Mouse (Mus musculus): Measurements from ENCODE around the gene Tcerg1l. TPM values are rescaled to one million over a fixed set of nuclear protein-coding genes. Genes with fewer than 3 reads are reported as not detected.

The Tcerg1l gene
- not detected for total RNA-seq (2018; cell fraction: chromatin; rRNA removed)
- total RNA-seq (2018; cell fraction: cytosol; rRNA removed), result not detected
- total RNA-seq (2018; cell fraction: nucleus; rRNA removed), result not detected
- polyA plus RNA-seq (2018), result not detected in 3 replicates

GRCm38 (mm10) chr7:138397485-138398181 lies at the start of gene Tcerg1l:
TSS of gene Tcerg1l (minus strand) at chr7:138397730.
- H3K4me3 ChIP-seq (ENCODE audit: inconsistent target), result no peak within 1 kb of the TSS
- no peak within 1 kb of the TSS for H3K27ac ChIP-seq
- no peaks in the 10 kb centered on the region for H3K36me3 ChIP-seq (ENCODE audit: inconsistent target)
- WGBS (ENCODE audit: missing documents), result 5% methylated on average over 74 of the region's 76 CpGs
- H3K79me2 ChIP-seq (ENCODE audit: inconsistent target), result no peaks in the 10 kb centered on the region

GRCm38 (mm10) chr7:138442096-138442495 lies 44.6 kb upstream of the Tcerg1l start:
- H3K79me2 ChIP-seq (ENCODE audit: inconsistent target), result no peaks in the 10 kb centered on the region
- H3K36me3 ChIP-seq (ENCODE audit: inconsistent target), result no peaks in the 10 kb centered on the region
- no peak overlapping the region for H3K27ac ChIP-seq
- 66% methylated on average over 3 of the region's 4 CpGs for WGBS (ENCODE audit: missing documents)
- no peak overlapping the region for H3K4me3 ChIP-seq (ENCODE audit: inconsistent target)

GRCm38 (mm10) chr7:138432541-138432940 lies 35.0 kb upstream of the Tcerg1l start:
- Histone ChIP-seq H3K36me3 (ENCODE audit: inconsistent target) (no peaks in the 10 kb centered on the region), H3K4me3 (ENCODE audit: inconsistent target) (no peak overlapping the region), H3K27ac (no peak overlapping the region), H3K79me2 (ENCODE audit: inconsistent target) (no peaks in the 10 kb centered on the region)
- 67% methylated on average over 4 of the region's 4 CpGs for WGBS (ENCODE audit: missing documents)

GRCm38 (mm10) chr7:138431456-138431855 lies 33.9 kb upstream of the Tcerg1l start:
- no peaks in the 10 kb centered on the region for H3K79me2 ChIP-seq (ENCODE audit: inconsistent target)
- no peak overlapping the region for H3K27ac ChIP-seq
- H3K4me3 ChIP-seq (ENCODE audit: inconsistent target), result no peak overlapping the region
- no peaks in the 10 kb centered on the region for H3K36me3 ChIP-seq (ENCODE audit: inconsistent target)

- Histone ChIP-seq H3K36me3 (ENCODE audit: inconsistent target) (no peaks in the 10 kb centered on the region), H3K27ac (no peak overlapping the region), H3K79me2 (ENCODE audit: inconsistent target) (no peaks in the 10 kb centered on the region), H3K4me3 (ENCODE audit: inconsistent target) (no peak overlapping the region)
- WGBS (ENCODE audit: missing documents), result 60% methylated on average over 7 of the region's 7 CpGs
These were observed 32.4 kb upstream of the Tcerg1l start for GRCm38 (mm10) chr7:138429916-138430315.

GRCm38 (mm10) chr7:138428826-138429225 lies 31.3 kb upstream of the Tcerg1l start:
- H3K27ac ChIP-seq, result no peak overlapping the region
- 19% methylated on average over 1 of the region's 1 CpGs for WGBS (ENCODE audit: missing documents)
- no peaks in the 10 kb centered on the region for H3K36me3 ChIP-seq (ENCODE audit: inconsistent target)
- H3K4me3 ChIP-seq (ENCODE audit: inconsistent target), result no peak overlapping the region
- H3K79me2 ChIP-seq (ENCODE audit: inconsistent target), result no peaks in the 10 kb centered on the region

GRCm38 (mm10) chr7:138427441-138427840 lies 29.9 kb upstream of the Tcerg1l start:
- Histone ChIP-seq H3K4me3 (ENCODE audit: inconsistent target) (no peak overlapping the region), H3K36me3 (ENCODE audit: inconsistent target) (no peaks in the 10 kb centered on the region), H3K79me2 (ENCODE audit: inconsistent target) (no peaks in the 10 kb centered on the region), H3K27ac (no peak overlapping the region)
- WGBS (ENCODE audit: missing documents), result 52% methylated on average over 3 of the region's 3 CpGs

- Histone ChIP-seq H3K27ac (no peak overlapping the region), H3K79me2 (ENCODE audit: inconsistent target) (no peaks in the 10 kb centered on the region), H3K4me3 (ENCODE audit: inconsistent target) (no peak overlapping the region), H3K36me3 (ENCODE audit: inconsistent target) (no peaks in the 10 kb centered on the region)
- WGBS (ENCODE audit: missing documents), result 84% methylated on average over 5 of the region's 5 CpGs
These were observed 16.0 kb upstream of the Tcerg1l start for GRCm38 (mm10) chr7:138413496-138413895.

DNA sequence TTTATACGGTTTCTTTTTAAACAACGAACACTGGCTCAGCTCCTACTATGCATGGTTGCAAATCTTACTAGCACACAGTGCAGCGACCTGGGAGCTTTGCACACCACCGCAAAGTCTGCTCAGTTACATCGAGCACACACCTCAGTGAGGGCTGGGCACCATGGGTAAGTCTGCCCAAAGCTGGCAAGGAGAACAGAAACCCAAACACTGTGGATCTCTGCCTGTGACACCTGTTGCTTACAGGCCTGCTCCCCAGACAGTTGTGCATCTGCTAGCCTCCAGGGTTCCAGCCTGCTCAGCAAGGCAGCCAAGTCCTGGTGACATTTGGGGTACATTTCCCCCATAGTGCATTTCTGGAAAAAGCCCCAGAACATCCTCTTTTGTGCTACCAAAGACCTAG lies 4.1 kb upstream of the Tcerg1l start:
- Histone ChIP-seq H3K36me3 (ENCODE audit: inconsistent target) (no peaks in the 10 kb centered on the region), H3K4me3 (ENCODE audit: inconsistent target) (no peak overlapping the region), H3K79me2 (ENCODE audit: inconsistent target) (no peaks in the 10 kb centered on the region), H3K27ac (no peak overlapping the region)
- 89% methylated on average over 5 of the region's 5 CpGs for WGBS (ENCODE audit: missing documents)

DNA sequence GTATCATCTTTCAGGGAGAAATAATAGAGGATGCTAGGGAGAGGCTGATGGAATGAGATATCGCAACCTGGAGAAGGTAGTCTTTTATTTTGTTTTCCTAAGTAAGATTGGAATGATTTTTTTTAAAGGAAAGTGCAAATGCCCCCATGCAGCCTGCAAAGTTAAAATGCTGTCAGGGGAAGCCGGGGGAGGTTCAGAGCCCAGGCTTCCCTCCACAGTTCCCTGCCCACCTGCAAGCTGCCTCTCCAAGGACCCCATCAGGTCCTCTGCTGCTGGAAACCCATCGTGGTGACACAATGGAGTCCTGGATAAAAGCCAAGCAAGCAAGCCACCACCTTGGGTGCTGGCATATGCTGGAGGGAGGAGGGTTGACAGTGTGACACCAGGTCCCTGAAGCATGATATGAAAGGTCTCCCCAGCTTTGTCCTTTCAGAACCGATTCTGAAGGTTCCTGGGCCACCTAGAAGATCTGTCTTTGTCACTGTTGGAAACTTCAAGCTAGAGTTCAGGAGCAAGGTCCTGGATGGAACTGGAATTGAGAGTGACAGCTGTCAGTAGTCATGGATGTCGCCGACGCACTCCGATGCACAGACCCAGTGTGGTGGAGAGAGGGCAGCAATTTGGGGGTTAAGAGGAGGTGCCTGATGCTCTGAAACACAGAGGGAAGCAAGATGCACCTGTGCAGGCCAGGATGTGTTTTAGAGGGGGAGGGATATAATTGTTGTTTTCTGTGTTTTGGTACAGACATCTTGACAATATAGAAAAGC lies 3.2 kb upstream of the Tcerg1l start:
- no peak overlapping the region for H3K4me3 ChIP-seq (ENCODE audit: inconsistent target)
- no peaks in the 10 kb centered on the region for H3K79me2 ChIP-seq (ENCODE audit: inconsistent target)
- no peak overlapping the region for H3K27ac ChIP-seq
- H3K36me3 ChIP-seq (ENCODE audit: inconsistent target), result no peaks in the 10 kb centered on the region
- WGBS (ENCODE audit: missing documents), result 84% methylated on average over 8 of the region's 8 CpGs

DNA sequence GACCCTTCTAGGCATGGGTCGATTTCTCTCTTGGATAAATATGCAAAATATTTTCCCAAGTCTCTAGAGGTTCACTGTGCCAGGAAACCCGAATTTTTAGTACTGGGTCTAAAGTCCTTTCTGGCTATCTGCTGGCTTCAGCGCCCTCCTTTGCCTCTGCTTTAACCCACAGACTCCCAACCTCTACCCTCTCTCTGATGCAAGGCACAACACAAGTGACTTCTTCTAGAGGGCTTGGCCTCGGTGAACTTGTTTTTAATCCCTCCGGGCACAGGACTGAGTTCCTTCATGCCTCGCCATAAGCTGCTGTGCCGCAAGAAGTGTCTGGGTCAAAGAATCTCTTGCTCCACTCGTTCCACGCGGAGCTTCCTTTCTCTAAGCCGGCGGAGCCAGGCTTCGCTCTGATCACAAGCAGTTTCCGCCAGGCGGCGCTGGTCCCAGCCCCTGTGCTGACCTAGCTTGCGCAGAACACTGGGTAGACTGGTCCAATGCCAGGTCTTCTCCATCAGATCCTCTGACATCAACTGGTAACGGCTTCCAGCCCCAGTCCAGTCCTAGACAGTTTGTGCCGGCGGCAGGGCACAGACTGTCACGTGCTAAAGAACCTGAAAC lies 758 bp upstream of the Tcerg1l start:
- Histone ChIP-seq H3K79me2 (ENCODE audit: inconsistent target) (no peaks in the 10 kb centered on the region), H3K36me3 (ENCODE audit: inconsistent target) (no peaks in the 10 kb centered on the region), H3K27ac (no peak overlapping the region), H3K4me3 (ENCODE audit: inconsistent target) (no peak overlapping the region)
- WGBS (ENCODE audit: missing documents), result 7% methylated on average over 21 of the region's 21 CpGs

DNA sequence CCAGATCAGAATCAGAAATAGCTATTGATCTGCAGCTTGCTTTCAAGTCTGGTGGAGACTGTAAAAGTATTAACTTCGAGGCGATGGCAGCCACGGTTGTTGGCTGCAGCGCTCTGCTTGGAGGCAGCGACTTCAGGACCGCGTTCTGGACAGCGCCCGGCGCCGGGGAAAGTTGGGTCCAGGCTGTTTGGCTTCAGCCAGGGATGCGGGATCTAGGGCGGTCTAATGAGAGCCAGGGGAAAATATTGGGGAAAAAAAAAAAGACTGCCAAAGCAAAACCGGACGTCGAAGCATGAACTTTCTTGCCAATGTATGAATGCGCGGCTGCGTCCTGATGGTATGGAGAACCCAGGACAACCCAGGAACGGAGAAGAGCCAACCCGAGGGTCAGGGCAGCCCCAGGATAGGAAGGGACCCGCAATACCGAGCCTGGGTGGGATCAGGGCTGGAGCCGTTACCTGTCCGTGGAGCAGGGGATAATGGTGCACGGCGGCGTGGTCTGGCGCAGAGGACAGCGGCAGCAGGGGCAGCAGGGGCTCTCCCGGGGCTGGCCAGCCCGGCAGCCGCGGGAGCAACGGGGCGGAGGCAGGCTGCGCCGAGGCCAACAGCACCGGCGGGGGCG lies 556 bp downstream of the Tcerg1l start:
- H3K27ac ChIP-seq, result no peak overlapping the region
- H3K79me2 ChIP-seq (ENCODE audit: inconsistent target), result no peaks in the 10 kb centered on the region
- no peak overlapping the region for H3K4me3 ChIP-seq (ENCODE audit: inconsistent target)
- H3K36me3 ChIP-seq (ENCODE audit: inconsistent target), result no peaks in the 10 kb centered on the region
- WGBS (ENCODE audit: missing documents), result 4% methylated on average over 40 of the region's 41 CpGs

DNA sequence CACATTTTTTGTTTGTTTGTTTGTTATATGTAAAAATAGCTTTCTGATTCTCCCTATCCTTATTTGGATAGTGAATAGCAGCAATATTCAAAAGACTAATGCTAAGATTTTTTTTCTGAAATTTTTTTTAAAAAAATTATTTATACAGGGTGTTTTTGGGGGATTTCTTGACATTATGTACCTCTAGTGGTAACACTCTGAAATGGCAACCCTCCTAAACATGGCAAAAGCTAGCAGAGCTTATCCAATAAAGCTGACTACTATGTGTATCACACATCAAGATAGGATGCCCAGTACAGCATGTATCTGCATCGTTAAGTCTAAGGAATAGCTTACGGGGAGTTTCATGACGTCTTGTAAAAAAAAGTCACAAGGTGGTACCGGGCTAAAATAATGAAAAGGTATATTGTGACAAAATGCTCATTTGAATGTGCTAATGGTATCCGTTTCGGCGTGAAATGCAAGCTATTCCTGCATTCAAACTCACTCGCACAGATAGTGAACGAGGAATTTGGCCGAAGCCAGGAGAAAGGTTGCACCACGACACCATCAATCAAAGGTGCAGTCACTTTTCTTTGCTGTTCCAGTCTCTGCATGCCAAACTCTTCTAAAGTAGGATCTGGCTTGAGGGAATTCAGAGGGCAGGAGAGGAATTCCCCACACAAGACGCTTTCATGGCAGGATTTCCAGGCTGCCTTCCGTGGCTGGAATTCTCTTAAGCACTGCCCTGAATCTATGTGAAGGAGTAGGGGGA lies 1.2 kb downstream of the Tcerg1l start:
- no peaks in the 10 kb centered on the region for H3K79me2 ChIP-seq (ENCODE audit: inconsistent target)
- H3K36me3 ChIP-seq (ENCODE audit: inconsistent target), result no peaks in the 10 kb centered on the region
- no peak overlapping the region for H3K27ac ChIP-seq
- WGBS (ENCODE audit: missing documents), result 59% methylated on average over 13 of the region's 13 CpGs
- H3K4me3 ChIP-seq (ENCODE audit: inconsistent target), result no peak overlapping the region

DNA sequence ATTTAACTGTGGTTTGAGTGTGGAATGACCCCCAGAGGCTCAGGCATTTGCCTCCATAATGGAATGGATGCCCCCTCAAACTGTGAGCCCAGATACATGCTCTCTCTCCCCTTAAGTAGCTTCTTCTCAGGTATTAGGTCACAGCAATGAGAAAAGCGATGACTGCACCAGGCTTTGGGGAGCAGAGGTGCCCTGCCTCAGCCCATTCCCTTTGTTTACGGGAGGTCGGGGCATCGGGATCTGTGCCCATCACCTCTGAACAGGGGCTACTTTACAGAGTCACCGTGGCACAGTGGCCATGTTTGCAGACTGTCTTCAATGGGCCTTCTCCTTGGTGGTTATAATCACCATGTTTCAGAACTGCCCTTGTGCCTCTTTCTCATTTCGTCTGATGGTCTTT lies 7.6 kb downstream of the Tcerg1l start:
- Histone ChIP-seq H3K27ac (no peak overlapping the region), H3K4me3 (ENCODE audit: inconsistent target) (no peak overlapping the region), H3K79me2 (ENCODE audit: inconsistent target) (no peaks in the 10 kb centered on the region), H3K36me3 (ENCODE audit: inconsistent target) (no peaks in the 10 kb centered on the region)
- 93% methylated on average over 6 of the region's 6 CpGs for WGBS (ENCODE audit: missing documents)
